9 mouse cellular contexts compared by ENCODE assay signal in the genomic region with DNA sequence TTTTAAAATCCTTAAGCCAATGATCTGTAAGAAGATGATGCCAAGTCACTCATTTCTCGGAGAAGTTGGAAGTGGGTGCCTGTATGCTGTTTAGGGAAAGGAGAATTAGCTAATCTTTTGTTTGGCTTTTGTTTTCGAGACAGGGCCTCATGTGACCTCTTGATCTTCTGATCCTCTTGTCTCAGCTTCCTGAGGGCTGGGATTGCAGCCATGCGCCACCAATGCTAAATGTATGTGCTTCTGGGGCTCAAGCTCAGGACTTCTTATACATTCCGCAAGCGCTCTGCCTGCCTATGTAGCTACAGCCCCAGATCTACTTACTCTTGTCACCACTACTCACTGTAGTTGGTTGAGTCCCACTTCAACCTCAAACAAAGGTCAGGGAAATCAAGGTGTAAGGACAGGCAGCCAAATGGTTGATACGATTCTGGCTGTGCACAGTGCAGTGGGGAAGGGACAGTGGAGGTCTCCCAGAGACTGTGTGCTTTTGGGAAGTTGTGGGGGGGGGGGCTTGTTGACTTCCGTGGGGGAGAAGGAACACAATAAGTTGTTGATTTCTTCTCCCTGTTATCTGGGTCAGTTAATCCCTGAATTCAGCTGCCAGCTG. TPM values are rescaled to one million over a fixed set of nuclear protein-coding genes. Genes with fewer than 3 reads are reported as not detected.
DNase-seq lines count a peak whose midpoint lies in the region; ATAC-seq and TF ChIP-seq lines count a peak whose summit lies in the region.
"Had no signal": no experiment of that assay in that cellular context is flagged by ENCODE, and none has a peak within 500 bp of the region (broad histone marks: within the 10 kb centered on the region; RNA-seq: fewer than 3 reads in every experiment).

No protein-coding gene starts in this region.

- H3K36me3 ChIP-seq in forebrain, embryonic 10.5 days (replicated peaks) = no peaks in the 10 kb centered on the region
- no peaks in the 10 kb centered on the region for H3K36me3 ChIP-seq in forebrain, postnatal 0 days (ENCODE audit: insufficient read depth)
- H3K36me3 ChIP-seq in lung, embryonic 16.5 days (ENCODE audit: control insufficient read depth, insufficient read depth, low read length) = no peaks in the 10 kb centered on the region
- no peaks in the 10 kb centered on the region for H3K36me3 ChIP-seq in intestine, embryonic 16.5 days (ENCODE audit: control insufficient read depth, insufficient read depth, low read length)
- H3K36me3 ChIP-seq in stomach, embryonic 14.5 days (ENCODE audit: control insufficient read depth, insufficient read depth, low read length) = no peaks in the 10 kb centered on the region

- H3K4me3 ChIP-seq in forebrain, embryonic 10.5 days = no peak overlapping the region
- H3K4me3 ChIP-seq in forebrain, postnatal 0 days (ENCODE audit: low read depth, low read length) = no peak overlapping the region
- H3K4me3 ChIP-seq in lung, embryonic 16.5 days (ENCODE audit: low read length) = no peak overlapping the region
- H3K4me3 ChIP-seq in intestine, embryonic 16.5 days (ENCODE audit: low read length) = no peak overlapping the region
- no peak overlapping the region for H3K4me3 ChIP-seq in stomach, embryonic 14.5 days (ENCODE audit: low read depth, low read length)

- no peak overlapping the region for H3K9ac ChIP-seq in forebrain, postnatal 0 days
- no peak overlapping the region for H3K9ac ChIP-seq in lung, embryonic 16.5 days (ENCODE audit: low read length)
- H3K9ac ChIP-seq in intestine, embryonic 16.5 days (ENCODE audit: low read depth, low read length) = no peak overlapping the region
- no peak overlapping the region for H3K9ac ChIP-seq in stomach, embryonic 14.5 days (replicated peaks; ENCODE audit: low read depth, low read length)

- H3K9me3 ChIP-seq in forebrain, embryonic 10.5 days = no peaks in the 10 kb centered on the region
- no peaks in the 10 kb centered on the region for H3K9me3 ChIP-seq in forebrain, postnatal 0 days (ENCODE audit: low read length)
- H3K9me3 ChIP-seq in lung, embryonic 16.5 days (ENCODE audit: control insufficient read depth, low read length) = no peaks in the 10 kb centered on the region
- no peaks in the 10 kb centered on the region for H3K9me3 ChIP-seq in intestine, embryonic 16.5 days (ENCODE audit: control insufficient read depth, low read length)
- no peaks in the 10 kb centered on the region for H3K9me3 ChIP-seq in stomach, embryonic 14.5 days (ENCODE audit: control insufficient read depth, low read depth, low read length)

- H3K27me3 ChIP-seq in forebrain, embryonic 10.5 days (ENCODE audit: poor library complexity, severe bottlenecking) = no peaks in the 10 kb centered on the region
- H3K27me3 ChIP-seq in forebrain, postnatal 0 days (ENCODE audit: insufficient read depth, low read length) = no peaks in the 10 kb centered on the region
- no peaks in the 10 kb centered on the region for H3K27me3 ChIP-seq in lung, embryonic 16.5 days (ENCODE audit: control insufficient read depth, insufficient read depth, low read depth, low read length)
- no peaks in the 10 kb centered on the region for H3K27me3 ChIP-seq in intestine, embryonic 16.5 days (replicated peaks; ENCODE audit: control insufficient read depth, insufficient read depth, low read length)
- H3K27me3 ChIP-seq in stomach, embryonic 14.5 days (ENCODE audit: control insufficient read depth, insufficient read depth, low read length) = no peaks in the 10 kb centered on the region

- 0 out of 2 replicates have a peak overlapping the region, but pooled peaks have one; percentile 1 for H3K27ac ChIP-seq in forebrain, embryonic 10.5 days
- no peak overlapping the region for H3K27ac ChIP-seq in forebrain, postnatal 0 days (ENCODE audit: low read depth, low read length)
- peak overlapping the region; percentile 65 for H3K27ac ChIP-seq in lung, embryonic 16.5 days (ENCODE audit: low read length)
- peak overlapping the region; percentile 56 for H3K27ac ChIP-seq in intestine, embryonic 16.5 days (ENCODE audit: low read length)
- H3K27ac ChIP-seq in stomach, embryonic 14.5 days (ENCODE audit: low read length) = peak overlapping the region; percentile 27

- DNase-seq in forebrain, embryonic 10.5 days (ENCODE audit: extremely low spot score, low spot score) = no peak
- DNase-seq in forebrain, postnatal 0 days = no peak
- DNase-seq in lung, postnatal 4 days = no peak
- DNase-seq in thymus, postnatal 14 days = no peak
- DNase-seq in layer of hippocampus, postnatal 14 days (ENCODE audit: low spot score in 2 of 2) = no peak
- DNase-seq: cerebellum, adult 18-20 months had no signal

- peaks cover 17% of the 10 kb centered on the region for H3K4me1 ChIP-seq in forebrain, embryonic 10.5 days
- H3K4me1 ChIP-seq in forebrain, postnatal 0 days (ENCODE audit: insufficient read depth) = no peaks in the 10 kb centered on the region
- H3K4me1 ChIP-seq in lung, embryonic 16.5 days (replicated peaks; ENCODE audit: control insufficient read depth, insufficient read depth, low read length) = peaks cover 16% of the 10 kb centered on the region
- H3K4me1 ChIP-seq in intestine, embryonic 16.5 days (ENCODE audit: control insufficient read depth, insufficient read depth, low read length) = peaks cover 10% of the 10 kb centered on the region; the same call in 1 of the 2 replicates
- H3K4me1 ChIP-seq in stomach, embryonic 14.5 days (ENCODE audit: control insufficient read depth, insufficient read depth, low read length) = peaks cover 13% of the 10 kb centered on the region

- H3K4me2 ChIP-seq in forebrain, postnatal 0 days (ENCODE audit: low read depth) = no peak overlapping the region
- H3K4me2 ChIP-seq in lung, embryonic 16.5 days (ENCODE audit: low read depth, low read length) = peak overlapping the region; percentile 7; the same call in 1 of the 2 replicates
- no peak overlapping the region for H3K4me2 ChIP-seq in intestine, embryonic 16.5 days (ENCODE audit: low read depth, low read length)
- no peak overlapping the region for H3K4me2 ChIP-seq in stomach, embryonic 14.5 days (replicated peaks; ENCODE audit: low read depth, low read length)

- 44% methylated on average over 7 of the region's 7 CpGs for WGBS in forebrain, embryonic 10.5 days
- WGBS in forebrain, postnatal 0 days = 43% methylated on average over 7 of the region's 7 CpGs
- WGBS in lung, embryonic 16.5 days = 36% methylated on average over 7 of the region's 7 CpGs
- 49% methylated on average over 7 of the region's 7 CpGs for WGBS in intestine, embryonic 16.5 days
- 47% methylated on average over 7 of the region's 7 CpGs for WGBS in stomach, embryonic 14.5 days

- ATAC-seq in forebrain, postnatal 0 days = no peak; the same call in 1 of the 2 replicates
- peak; percentile 62 for ATAC-seq in lung, embryonic 16.5 days (ENCODE audit: low read depth)
- 0 out of 2 replicates have a peak, but pooled peaks have one; percentile 42 for ATAC-seq in intestine, embryonic 16.5 days
- ATAC-seq in stomach, embryonic 14.5 days (ENCODE audit: insufficient number of reproducible peaks, insufficient read depth, low FRiP score, low read depth) = no peak

- TF ChIP-seq CTCF in forebrain, postnatal 0 days (IDR thresholded peaks at IDR 0.05; ENCODE audit: low read depth) = no peak

RNA-seq across cellular contexts. Expression of a gene that starts 24.8 kb away (rescaled TPM):
- polyA plus RNA-seq in forebrain, embryonic 10.5 days (2016; fragmentation: Nextera tagmentation; extraction: Ambion mirVana) = 21.4 and 22.3 TPM in 2 replicates
- 0.52 and 0.62 TPM in 2 replicates for total RNA-seq in forebrain, postnatal 0 days (2014; rRNA removed)
- polyA plus RNA-seq in forebrain, postnatal 0 days (2015; fragmentation: Nextera tagmentation; extraction: Ambion mirVana) = 0.60 and 0.99 TPM in 2 replicates
- polyA plus RNA-seq in lung, embryonic 16.5 days (2015; fragmentation: Nextera tagmentation; extraction: Ambion mirVana) = 9.5 and 10.9 TPM in 2 replicates
- polyA plus RNA-seq in intestine, embryonic 16.5 days (2015; fragmentation: Nextera tagmentation; extraction: Ambion mirVana) = 24.5 and 25.4 TPM in 2 replicates
- 6.6 and 7.0 TPM in 2 replicates for polyA plus RNA-seq in stomach, embryonic 14.5 days (2014; fragmentation: Nextera tagmentation; extraction: Ambion mirVana)
- under 1 TPM; 0.53 to 0.95 TPM for total RNA-seq in layer of hippocampus, postnatal 14 days (2021)

RNA-seq across cellular contexts. Expression of a gene that starts 52.3 kb away (rescaled TPM):
- 4.8 and 6.3 TPM in 2 replicates for polyA plus RNA-seq in forebrain, embryonic 10.5 days (2016; fragmentation: Nextera tagmentation; extraction: Ambion mirVana)
- total RNA-seq in forebrain, postnatal 0 days (2014; rRNA removed) = 7.7 and 13.5 TPM in 2 replicates
- 8.8 and 11.3 TPM in 2 replicates for polyA plus RNA-seq in forebrain, postnatal 0 days (2015; fragmentation: Nextera tagmentation; extraction: Ambion mirVana)
- polyA plus RNA-seq in lung, embryonic 16.5 days (2015; fragmentation: Nextera tagmentation; extraction: Ambion mirVana) = 20.7 and 22.7 TPM in 2 replicates
- polyA plus RNA-seq in intestine, embryonic 16.5 days (2015; fragmentation: Nextera tagmentation; extraction: Ambion mirVana) = 13.1 and 13.4 TPM in 2 replicates
- 37.7 and 40.3 TPM in 2 replicates for polyA plus RNA-seq in stomach, embryonic 14.5 days (2014; fragmentation: Nextera tagmentation; extraction: Ambion mirVana)
- total RNA-seq in layer of hippocampus, postnatal 14 days (2021) = 10 to 100 TPM; 28.0 TPM

Comparison
In these comparisons a context has a peak if more than half of its experiments do, and no peak if none do; other contexts are left out.
1. ATAC-seq: peak in lung, embryonic 16.5 days (single experiment) and intestine, embryonic 16.5 days (single experiment); none in forebrain, postnatal 0 days (single experiment) and stomach, embryonic 14.5 days (single experiment).